Mouse (Mus musculus) kidney, adult 2 months (tissue): ENCODE measurements at regions not wholly inside any gene's neighbourhood (a gene's known extent, or its start where the extent isn't known, plus 50 kb on each side); places are given as distances from the start of the nearest gene placed in this dataset.

Experiments used
- DNase-seq: peaks from one replicate; pipeline ENCODE4 v3.0.0; 2021
- H3K27ac ChIP-seq: fragments of 200-500 bp; 2 replicates; pipeline ENCODE4 v1.5.1; 2012; ENCODE audit warnings: low read depth, low read length, control low read depth, inconsistent platforms; ENCODE audit not compliant: insufficient read depth
- H3K27me3 ChIP-seq: fragments of 200-500 bp; replicated peaks from 2 replicates; pipeline ENCODE4 v1.6.1; 2012; ENCODE audit warnings: mild to moderate bottlenecking, moderate library complexity, low read length, inconsistent platforms; ENCODE audit not compliant: control insufficient read depth, insufficient read depth
- H3K36me3 ChIP-seq: fragments of 200-500 bp; 2 replicates; pipeline ENCODE4 v1.6.1; 2012; ENCODE audit warnings: mild to moderate bottlenecking, moderate library complexity, low read length, inconsistent platforms; ENCODE audit not compliant: control insufficient read depth, insufficient read depth
- H3K4me1 ChIP-seq: fragments of 200-500 bp; 2 replicates; pipeline ENCODE4 v1.6.1; 2011; ENCODE audit warnings: low read length; ENCODE audit not compliant: control insufficient read depth, insufficient read depth
- H3K4me3 ChIP-seq: fragments of 200-500 bp; 2 replicates; pipeline ENCODE4 v1.5.1; 2011; ENCODE audit warnings: mild to moderate bottlenecking, low read depth, low read length, control low read depth; ENCODE audit not compliant: insufficient read depth
- CTCF ChIP-seq: fragments of 200-500 bp; conservative IDR thresholded peaks from 2 replicates; pipeline ENCODE4 v1.5.1; 2011; ENCODE audit warnings: low read depth, mild to moderate bottlenecking, control low read depth, low read length, moderate library complexity, mixed read lengths; ENCODE audit not compliant: insufficient read depth, insufficient read length
- POLR2A ChIP-seq: fragments of 200-500 bp; IDR thresholded peaks from one replicate; pipeline ENCODE4 v1.6.1; 2011; ENCODE audit warnings: low read depth, low read length, control low read depth
- WGBS: fragments of 180-500 bp; shearing (Covaris S2); methylation state at CpG from one replicate; pipeline ENCODE4 v1.1.7; 2018; 5-methylcytosine and 5-hydroxymethylcytosine counted together

GRCm38 (mm10) chr15:35240416-35241212, 882.9 kb upstream of the 9430069I07Rik start:
- Histone ChIP-seq H3K27ac (no peak overlapping the region), H3K27me3 (no peaks in the 10 kb centered on the region), H3K4me3 (no peak overlapping the region), H3K36me3 (no peaks in the 10 kb centered on the region), H3K4me1 (no peaks in the 10 kb centered on the region)
- WGBS: 92% methylated on average over 5 of the region's 5 CpGs
- no peak for DNase-seq
- no peak for TF ChIP-seq POLR2A
- TF ChIP-seq CTCF: no peak

- H3K4me3 ChIP-seq: no peak overlapping the region
- no peaks in the 10 kb centered on the region for H3K4me1 ChIP-seq
- no peak for DNase-seq
- TF ChIP-seq CTCF (no peak), POLR2A (no peak)
- 88% methylated on average over 1 of the region's 1 CpGs for WGBS
- no peak overlapping the region for H3K27ac ChIP-seq
- no peaks in the 10 kb centered on the region for H3K27me3 ChIP-seq
- H3K36me3 ChIP-seq: no peaks in the 10 kb centered on the region
Measured at GRCm38 (mm10) chr15:35238691-35239090, 881.0 kb upstream of the 9430069I07Rik start.

- no peaks in the 10 kb centered on the region for H3K27me3 ChIP-seq
- no peak for DNase-seq
- TF ChIP-seq POLR2A (no peak), CTCF (no peak)
- H3K27ac ChIP-seq: no peak overlapping the region
- no peaks in the 10 kb centered on the region for H3K36me3 ChIP-seq
- whole genome bisulfite sequencing: 82% methylated on average over 2 of the region's 2 CpGs
- no peaks in the 10 kb centered on the region for H3K4me1 ChIP-seq
- no peak overlapping the region for H3K4me3 ChIP-seq
Measured at GRCm38 (mm10) chr15:35233968-35234696, 876.5 kb upstream of the 9430069I07Rik start.

- 89% methylated on average over 3 of the region's 3 CpGs for WGBS
- H3K27me3 ChIP-seq: no peaks in the 10 kb centered on the region
- H3K36me3 ChIP-seq: no peaks in the 10 kb centered on the region
- DNase-seq: no peak
- TF ChIP-seq POLR2A (no peak), CTCF (peak; percentile 39)
- no peak overlapping the region for H3K4me3 ChIP-seq
- H3K27ac ChIP-seq: no peak overlapping the region
- H3K4me1 ChIP-seq: no peaks in the 10 kb centered on the region
Measured at GRCm38 (mm10) chr15:35229614-35230013, 871.9 kb upstream of the 9430069I07Rik start.
